Mouse (Mus musculus) kidney, postnatal 25 days (tissue): ENCODE measurements at regions not wholly inside any gene's neighbourhood (a gene's known extent, or its start where the extent isn't known, plus 50 kb on each side); places are given as distances from the start of the nearest gene placed in this dataset.

Experiments
- DNase-seq, 2 experiments: peaks; one replicate each; pipeline ENCODE4 v3.0.0; 2021; ENCODE audit warnings: mixed read lengths in 2 of 2

DNA sequence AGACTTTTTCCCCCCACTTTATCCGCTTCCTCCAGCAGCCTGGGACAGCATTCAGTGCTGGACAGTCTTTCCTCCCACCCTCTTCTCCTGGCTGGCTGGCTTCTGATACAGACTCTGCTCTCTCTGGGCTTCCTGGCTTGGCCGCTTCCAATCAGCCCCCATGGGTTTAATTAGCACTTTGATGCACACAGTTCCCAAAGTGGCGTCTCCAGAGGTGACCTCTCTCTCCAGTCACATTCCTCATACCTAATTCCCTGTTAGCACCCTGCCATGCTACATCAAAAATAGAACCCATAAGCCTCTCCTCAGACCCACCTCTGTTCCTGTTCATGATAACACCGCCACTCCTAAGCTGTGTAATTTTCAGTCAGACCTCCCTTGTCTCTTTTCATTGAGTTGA, 101.9 kb upstream of the Arid2 start:
- DNase-seq = no peak

DNA sequence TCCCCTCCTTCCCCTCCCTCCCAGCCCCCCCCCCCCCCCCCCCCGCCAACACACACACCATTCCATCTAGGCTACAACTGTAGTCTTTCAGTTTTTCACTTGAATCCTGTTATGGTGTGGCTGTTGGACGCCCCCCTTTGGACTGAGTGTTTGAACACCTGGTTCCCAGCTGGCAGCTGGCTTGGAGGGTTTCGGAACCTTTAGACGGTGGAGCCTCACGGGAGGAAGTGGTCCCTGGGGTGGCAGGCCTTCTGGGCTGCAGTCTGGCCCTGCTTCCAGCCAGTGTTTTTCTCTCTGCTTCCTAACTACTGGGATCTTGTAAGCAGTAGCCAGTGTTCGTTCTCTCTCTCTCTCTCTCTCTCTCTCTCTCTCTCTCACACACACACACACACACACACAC, 101.4 kb upstream of the Arid2 start:
- no peak for DNase-seq

DNA sequence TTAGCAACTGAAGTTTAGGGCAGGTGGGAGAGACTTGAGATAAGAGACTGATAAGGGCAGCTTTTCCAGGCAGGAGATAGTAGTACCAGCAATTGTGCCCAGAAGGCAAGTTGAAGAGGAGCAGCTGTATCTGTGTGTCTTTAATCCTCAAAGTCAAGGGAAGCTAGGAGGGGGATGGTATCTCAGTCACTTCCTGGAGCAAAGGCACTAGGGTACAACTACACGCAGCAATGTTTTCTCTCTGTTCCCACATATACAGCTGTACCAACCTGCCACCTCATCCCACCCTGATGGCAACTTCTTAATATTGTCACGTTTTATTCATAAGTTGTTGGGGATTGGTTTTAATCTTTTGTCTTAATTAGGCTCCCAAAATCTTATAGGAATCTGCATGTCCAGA, 97.8 kb upstream of the Arid2 start:
- no peak for DNase-seq

DNA sequence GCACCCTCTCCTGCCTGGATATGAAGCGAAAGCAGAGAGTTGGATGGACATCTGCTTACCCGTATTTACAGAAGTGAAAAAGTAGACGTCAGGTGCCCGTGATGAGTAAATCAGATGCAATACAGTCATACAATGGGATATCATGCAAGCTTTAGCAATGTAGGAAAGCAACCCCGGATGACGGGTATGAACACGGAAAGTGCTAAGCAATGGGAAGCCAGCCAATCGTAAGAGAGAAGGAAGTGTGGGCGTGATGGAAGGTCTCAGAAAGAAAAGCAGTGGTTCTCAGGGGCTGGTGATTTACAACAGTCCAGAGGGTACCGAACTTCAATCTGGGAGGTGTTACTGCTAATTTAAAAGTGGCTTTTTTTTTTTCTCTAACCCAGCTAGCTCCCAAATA, 89.9 kb upstream of the Arid2 start:
- no peak for DNase-seq

DNA sequence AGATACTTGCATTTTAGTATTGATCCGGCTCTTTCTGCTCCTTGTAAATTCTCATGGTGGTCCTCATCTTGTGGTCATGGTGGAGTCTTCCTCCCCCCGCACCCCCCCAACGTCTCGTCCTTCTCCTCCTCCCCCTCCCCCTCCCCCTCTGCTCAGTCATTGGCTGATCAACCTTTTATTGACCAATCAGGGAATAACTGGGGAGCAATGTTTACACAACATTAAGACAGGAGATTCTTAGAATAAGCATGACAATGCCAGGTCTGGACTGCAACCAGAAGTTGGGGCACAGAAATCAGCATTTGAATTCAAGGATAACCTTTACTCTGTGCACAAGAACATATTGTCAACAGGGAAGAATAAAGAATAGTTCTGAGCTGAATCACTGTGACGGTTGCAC, 89.4 kb upstream of the Arid2 start:
- no peak for DNase-seq

DNA sequence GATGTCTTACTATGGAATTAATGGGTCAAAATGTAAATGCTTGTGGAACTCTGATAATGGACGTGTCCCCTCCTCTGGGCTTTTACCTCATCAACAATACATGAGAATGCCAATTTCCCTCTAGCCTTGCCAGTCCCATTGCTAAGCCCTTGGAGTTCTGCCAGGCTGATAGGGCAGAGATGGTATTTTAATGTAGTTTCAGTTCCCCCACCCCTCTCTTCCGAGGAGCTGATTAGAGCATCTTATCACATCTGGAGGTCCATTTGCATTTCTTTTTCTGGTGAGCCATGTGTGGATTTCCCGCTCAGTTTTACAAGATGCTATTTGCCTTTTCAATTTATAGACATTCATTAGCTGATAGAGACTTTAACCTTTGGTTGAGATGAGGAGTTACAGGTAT, 86.0 kb upstream of the Arid2 start:
- no peak for DNase-seq

DNA sequence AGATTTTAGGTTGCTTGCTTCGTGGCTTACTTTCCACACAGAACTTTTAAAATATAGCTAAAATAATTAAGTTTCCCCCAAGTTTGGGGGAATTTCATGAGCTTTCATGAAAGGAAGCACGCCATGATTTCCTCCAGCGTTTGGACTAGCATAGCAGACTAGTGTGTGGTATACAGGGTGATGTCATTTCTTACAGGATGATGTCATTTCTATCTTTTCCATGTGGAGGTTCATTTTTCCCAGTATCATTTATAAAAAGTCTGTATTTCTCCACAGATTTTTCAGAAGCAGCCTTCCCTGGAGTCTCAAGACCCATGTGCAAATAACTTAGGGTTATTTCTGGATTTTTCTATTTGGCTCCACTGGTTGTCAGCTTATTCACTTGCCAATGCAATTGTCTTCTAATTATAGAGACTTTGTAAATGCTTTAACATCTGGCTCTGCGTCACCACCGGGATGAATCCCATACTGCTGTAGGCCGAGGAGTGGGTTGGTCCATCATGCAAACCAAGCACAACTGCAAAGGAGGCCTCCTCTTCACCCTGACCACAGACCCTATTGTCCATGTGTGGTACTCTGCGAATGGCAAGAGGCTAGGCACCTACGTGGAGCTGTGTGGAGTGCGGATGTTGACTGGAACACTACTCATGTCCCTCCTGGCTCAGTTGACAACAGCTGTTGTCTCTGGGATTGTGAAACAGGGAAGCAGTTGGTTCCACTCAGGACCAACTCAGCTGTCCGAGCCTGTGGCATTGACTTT, 85.4 kb upstream of the Arid2 start:
- no peak for DNase-seq

DNA sequence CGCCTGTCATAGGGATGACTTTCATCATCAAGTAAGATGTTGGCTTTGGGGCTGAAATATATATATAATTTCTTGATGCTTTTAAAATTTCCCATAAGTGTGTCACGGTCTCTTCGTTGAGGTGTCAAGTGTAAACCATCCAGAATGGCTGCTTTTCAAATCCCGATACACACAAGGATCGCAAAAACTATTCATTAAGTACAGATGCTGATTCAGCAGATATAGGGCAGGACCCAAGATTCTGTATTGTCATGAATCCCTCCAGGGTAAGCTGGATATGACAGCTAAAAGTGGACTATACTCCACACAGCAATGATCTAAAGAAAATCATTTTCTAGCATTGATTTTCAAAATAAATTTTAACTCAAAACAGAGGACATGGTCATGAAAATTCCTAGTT, 83.1 kb upstream of the Arid2 start:
- no peak for DNase-seq

DNA sequence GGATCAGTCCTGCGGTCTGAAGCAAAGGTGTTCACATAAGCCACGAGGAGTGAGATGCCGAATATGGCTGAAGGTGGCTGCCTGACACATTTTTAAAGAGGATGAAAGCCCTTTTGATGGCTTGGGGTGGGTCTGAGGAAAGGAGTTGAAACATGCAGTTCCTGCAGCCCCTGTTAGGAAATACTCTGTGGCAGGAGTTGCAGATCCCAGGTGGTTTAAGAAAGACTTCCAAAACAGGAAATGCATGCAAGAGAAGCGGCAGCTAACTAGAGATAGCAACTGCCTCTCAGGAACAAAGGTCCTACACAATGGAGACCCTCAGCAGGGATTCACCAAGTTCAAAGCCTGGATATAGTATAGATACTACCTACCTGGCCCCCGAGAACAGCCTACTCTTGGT, 82.7 kb upstream of the Arid2 start:
- no peak for DNase-seq

DNA sequence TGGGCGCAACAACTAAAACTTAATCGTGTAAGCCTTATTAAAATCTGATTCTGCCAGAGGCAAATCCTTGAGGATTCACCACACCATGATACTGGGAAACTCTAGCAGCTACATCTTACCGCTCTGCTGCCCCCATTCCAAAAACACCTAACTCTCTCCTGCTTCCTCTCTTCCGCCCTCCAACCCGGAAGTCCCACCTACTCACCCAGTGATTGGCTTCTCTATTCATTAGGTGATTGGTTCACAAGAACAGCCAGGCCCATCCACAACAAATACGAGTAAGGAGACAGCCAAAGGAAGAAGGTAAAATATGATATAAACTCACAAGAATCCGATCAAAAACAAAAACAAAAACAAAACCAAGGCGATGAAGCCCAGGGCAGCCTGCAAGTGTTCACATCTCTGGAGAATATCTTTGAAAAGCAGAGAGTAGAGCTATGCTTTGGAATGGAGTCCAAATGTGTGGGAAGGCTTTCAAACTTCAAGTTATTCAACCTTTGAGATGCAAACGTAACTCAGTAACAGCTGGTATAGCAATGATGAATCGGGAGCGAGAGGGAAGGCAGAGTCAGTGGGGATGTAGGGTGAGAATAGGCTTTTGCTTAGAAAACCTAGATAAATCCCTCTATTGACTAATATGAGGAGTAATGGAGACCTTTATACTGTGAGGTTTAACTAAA, 76.5 kb upstream of the Arid2 start:
- no peak for DNase-seq

DNA sequence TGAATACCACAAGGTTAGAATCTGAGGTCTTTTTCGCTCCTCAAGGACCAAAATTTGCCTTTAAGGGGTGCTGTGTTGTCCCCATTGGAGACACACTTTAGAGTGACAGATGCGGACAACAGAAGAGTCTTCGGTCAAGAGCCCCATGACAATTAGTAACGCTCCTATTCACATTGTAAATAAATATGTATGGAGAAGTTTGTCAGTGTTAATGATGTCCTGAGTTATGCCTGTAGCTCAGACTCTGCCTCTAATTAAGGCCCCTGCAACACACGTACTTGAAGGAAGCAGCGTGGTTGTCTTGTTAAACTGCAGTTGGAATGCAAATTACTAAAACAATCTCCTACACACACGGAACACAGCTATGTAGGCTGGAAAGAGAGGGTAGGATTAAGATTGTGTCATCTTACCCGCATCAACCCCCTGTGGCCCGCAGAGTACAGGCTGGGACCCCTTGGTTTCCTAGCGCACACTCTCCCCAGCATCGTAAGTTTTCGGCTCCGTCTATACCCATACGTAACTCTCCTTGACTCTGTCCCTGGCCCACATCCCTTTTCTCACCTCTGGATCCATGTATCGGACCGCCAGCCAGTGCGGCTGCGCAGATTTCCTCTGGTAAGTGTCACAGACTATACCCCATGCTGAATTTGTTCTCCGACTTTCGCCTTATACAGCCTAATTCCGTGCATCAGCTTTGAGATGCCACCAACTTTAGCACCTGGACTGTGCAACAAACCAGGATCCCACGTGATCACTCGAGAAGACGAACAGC, 73.6 kb upstream of the Arid2 start:
- DNase-seq = no peak

DNA sequence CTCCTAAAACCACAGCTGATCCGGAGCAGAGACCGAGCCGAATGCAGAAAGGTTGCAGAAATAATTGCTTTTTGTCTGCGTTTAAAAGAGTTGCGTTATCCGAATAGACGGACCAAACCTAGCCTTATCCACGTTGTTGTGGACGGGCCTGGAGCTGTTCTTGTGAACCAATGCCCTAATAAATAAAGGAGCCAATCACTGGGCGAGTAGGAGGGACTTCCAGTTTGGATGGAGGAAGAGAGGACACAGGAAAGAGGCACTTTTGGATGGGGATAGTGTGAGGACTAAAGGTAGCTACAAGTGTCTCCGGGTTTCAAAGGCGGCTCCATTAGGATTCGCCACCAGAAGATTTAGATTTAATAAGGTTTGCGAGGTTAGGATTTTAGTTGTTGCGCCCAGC, 69.4 kb upstream of the Arid2 start:
- DNase-seq = no peak

DNA sequence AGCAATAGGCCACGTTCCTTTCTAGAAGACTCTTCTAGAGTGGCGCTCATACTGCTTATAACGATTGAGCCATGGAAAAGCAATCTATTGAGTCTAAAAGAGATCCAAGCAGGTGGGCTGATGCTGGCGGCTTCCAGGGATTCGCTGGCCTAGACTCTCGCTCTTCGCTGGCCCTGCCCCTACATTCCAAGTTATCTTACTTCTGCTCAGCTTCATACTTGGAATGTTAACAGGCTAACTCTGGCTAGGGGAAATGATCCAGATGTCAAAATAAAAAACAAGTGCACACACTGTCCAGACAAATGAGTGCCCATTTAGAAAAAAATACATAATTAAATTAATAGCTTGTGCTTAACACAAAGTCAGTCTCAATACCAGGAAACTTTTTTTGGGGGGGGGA, 67.6 kb upstream of the Arid2 start:
- DNase-seq = no peak

DNA sequence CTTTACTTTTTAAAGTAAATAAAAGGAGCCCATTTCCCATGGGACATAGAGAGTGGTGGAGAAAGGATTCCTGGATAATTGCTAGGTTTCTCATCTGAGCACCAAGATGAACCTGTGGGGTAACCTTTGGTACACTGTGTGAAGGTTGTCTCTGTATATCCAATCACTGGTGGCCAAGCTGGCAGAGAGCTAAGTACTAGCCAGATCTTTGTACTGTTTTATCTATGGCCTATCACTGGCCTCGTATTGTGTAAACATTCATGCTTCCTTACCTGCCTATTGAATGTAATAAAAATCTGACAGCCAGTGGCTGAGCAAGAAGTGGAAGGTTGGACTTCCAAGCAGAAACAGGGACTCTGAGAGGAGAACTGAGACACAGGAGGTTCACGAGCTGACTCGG, 55.3 kb upstream of the Arid2 start:
- DNase-seq = no peak

DNA sequence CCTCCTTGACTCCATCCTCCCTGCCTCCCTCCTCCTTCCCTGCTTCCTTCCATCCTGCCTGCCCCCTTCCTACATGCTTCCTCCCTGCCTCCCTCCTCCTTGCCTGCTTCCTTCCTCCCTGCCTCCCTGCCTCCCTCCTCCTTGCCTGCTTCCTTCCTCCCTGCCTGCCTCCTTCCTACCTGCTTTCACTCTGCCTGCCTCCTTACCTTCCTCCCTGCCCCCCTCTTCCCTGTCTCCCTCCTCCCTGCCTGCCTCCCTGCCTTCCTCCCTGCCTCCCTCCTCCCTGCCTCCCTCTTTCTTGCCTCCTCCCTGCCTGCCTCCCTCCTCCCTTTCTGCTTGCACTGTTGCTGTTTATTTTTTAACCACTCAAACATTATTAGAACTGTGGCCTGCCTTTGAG, 54.2 kb upstream of the Arid2 start:
- no peak for DNase-seq

DNA sequence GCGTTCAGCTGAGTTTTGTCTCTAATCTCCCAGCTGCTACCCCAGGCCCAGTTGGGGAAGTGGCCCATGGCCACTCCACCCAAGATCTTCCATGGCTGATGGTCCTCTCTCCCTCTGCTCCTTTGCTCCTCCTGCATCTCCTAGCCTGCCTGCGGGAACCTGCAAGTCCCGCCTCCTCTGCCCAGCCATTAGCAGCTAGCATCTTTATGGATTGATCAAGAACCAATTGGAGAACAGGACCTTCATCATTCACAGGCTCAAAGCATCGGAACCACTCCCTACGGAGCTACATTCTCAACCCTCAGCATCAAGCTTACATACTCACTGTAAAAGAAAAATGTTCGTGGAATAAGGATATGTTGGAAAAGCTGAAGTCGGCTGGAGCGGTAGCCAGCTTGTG, 52.5 kb upstream of the Arid2 start:
- no peak for DNase-seq
